ENCODE assay signal across 8 mouse cellular contexts in genomic region chr9:88599206-88600162, GRCm38 (mm10). TPM values are rescaled to one million over a fixed set of nuclear protein-coding genes. Genes with fewer than 3 reads are reported as not detected.
A peak's percentile ranks its signal among the peaks of the same experiment; 100 is the strongest.
DNase-seq lines count a peak whose midpoint lies in the region; ATAC-seq lines count a peak whose summit lies in the region.
"Not testable (repeated sequence)": the region's sequence is repeated elsewhere in the genome, so short reads cannot be mapped to it uniquely, and the experiment has no call there.

No protein-coding gene starts in this region.

- peak; percentile 99 for ATAC-seq in hindbrain, embryonic 13.5 days (ENCODE audit: low FRiP score)

- H3K27me3 ChIP-seq in hindbrain, embryonic 13.5 days, result not testable (repeated sequence)

- under 1% methylated on average over 47 of the region's 50 CpGs for WGBS in hindbrain, embryonic 13.5 days

- not testable (repeated sequence) for H3K27ac ChIP-seq in hindbrain, embryonic 13.5 days

- peak; percentile 98 for DNase-seq in Muller cell, postnatal 12 days (ENCODE audit: inconsistent ontology term)
- peak; percentile 97 for DNase-seq in cerebellum, adult 9-11 months
- DNase-seq in frontal cortex, postnatal 14 days (ENCODE audit: low spot score in 2 of 2), result peak; percentile 95 to 98
- DNase-seq in layer of hippocampus, postnatal 25 days (ENCODE audit: extremely low spot score in 1 of 2, low spot score in 1 of 2), result peak; percentile 99
- DNase-seq in lung, postnatal 25 days (ENCODE audit: low spot score), result peak; percentile 98
- DNase-seq in retina, embryonic 14.5 days (ENCODE audit: low spot score), result peak; percentile 87
- DNase-seq in thymus, postnatal 4 days, result peak; percentile 96

- H3K4me2 ChIP-seq in hindbrain, embryonic 13.5 days, result peak overlapping the region; percentile 58

- H3K4me1 ChIP-seq in hindbrain, embryonic 13.5 days (replicated peaks), result not testable (repeated sequence)

- peak overlapping the region; percentile 40 for H3K4me3 ChIP-seq in hindbrain, embryonic 13.5 days

- peak overlapping the region; percentile 51; the same call in 1 of the 2 replicates for H3K9ac ChIP-seq in hindbrain, embryonic 13.5 days

- H3K9me3 ChIP-seq in hindbrain, embryonic 13.5 days, result not testable (repeated sequence)

- not testable (repeated sequence) for H3K36me3 ChIP-seq in hindbrain, embryonic 13.5 days

RNA-seq across cellular contexts. Expression of gene Trim43a, which starts 18.8 kb away (rescaled TPM):
- polyA plus RNA-seq in hindbrain, embryonic 13.5 days (2015; fragmentation: Nextera tagmentation; extraction: Ambion mirVana), result 0.18 and 0.28 TPM in 2 replicates
- total RNA-seq in layer of hippocampus, postnatal 25 days (2021), result 1 to 10 TPM in 1 of 2 experiments, under 1 TPM in 1; 0.54 to 1.5 TPM

RNA-seq across cellular contexts. Expression of gene Zfp949, which starts 51.7 kb away (rescaled TPM):
- polyA plus RNA-seq in hindbrain, embryonic 13.5 days (2015; fragmentation: Nextera tagmentation; extraction: Ambion mirVana), result 20.1 and 22.3 TPM in 2 replicates
- 10 to 100 TPM; 19.6 to 22.2 TPM for total RNA-seq in layer of hippocampus, postnatal 25 days (2021)
